Mouse (Mus musculus) neural tube, embryonic 10.5 days (tissue): ENCODE measurements around the gene Cilp2.
A peak's percentile ranks its signal among the peaks of the same experiment; 100 is the strongest.

Source experiments
- DNase-seq: peaks from one replicate; pipeline ENCODE4 v3.0.0-alpha.2; 2017; ENCODE audit warnings: low spot score; ENCODE audit errors: extremely low spot score

The Cilp2 gene

DNA sequence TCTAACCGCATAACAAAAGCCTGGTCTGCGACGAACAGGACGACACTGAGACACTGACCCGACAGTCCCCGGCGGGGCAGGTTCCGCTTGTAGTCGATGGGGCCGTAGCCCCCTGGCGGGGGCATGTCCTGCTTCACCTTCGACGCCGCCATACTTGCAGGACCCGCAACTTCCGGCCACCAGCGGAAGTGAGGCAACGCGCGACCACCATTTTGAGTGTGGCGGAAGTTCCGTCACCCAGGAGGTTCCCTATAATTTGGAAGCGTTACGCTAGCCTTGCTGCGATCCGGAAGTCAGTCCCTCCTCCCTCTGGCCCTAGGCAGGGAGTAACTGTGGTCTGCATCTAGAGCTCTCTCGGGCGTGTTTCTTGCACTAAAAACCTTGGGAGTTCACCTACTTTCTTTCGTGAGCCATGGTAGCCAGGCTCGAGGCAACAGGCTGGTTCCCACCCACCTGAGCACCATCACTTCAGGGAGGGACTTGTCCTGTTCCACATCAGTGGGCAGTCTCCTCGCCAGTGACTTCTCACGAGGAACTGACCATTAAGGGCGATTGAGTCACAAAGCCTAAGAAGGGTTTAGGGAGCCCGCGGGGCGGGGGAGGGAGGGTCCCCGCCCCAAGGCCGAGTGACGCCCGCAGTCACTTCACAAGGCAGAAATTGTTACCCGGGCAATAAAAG is 14.1 kb upstream of the Cilp2 start:
- peak; percentile 100 for DNase-seq

GRCm38 (mm10) chr8:69900895-69901451 is 13.5 kb upstream of the Cilp2 start:
- DNase-seq: no peak

- DNase-seq: no peak
These were observed 12.4 kb upstream of the Cilp2 start for GRCm38 (mm10) chr8:69899876-69900275.

DNA sequence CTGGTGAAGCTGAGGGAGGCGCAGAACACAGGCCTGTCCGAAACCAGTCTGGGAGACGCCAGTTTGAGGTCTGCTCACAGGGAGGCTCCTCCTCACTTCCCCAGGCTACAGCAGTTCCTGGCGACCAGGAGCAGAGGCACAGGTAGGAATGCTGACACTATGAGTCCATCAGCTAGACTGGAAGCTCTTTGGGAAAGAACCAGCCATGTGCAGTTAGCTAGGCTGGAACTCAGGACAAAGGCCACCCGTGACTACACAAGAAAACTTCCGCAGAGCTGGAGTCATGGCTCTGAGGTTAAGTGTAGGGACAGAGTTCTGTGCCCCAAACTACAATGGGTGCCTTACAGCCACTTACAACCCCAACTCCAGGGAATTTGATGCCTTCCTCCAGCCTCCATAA is 10.4 kb upstream of the Cilp2 start:
- no peak for DNase-seq

- DNase-seq: no peak
These were observed 8.4 kb upstream of the Cilp2 start for GRCm38 (mm10) chr8:69895772-69896451.

- DNase-seq: no peak
These were observed 7.4 kb upstream of the Cilp2 start for GRCm38 (mm10) chr8:69894836-69895332.

GRCm38 (mm10) chr8:69893863-69894262 is 6.4 kb upstream of the Cilp2 start:
- peak; percentile 53 for DNase-seq

- peak; percentile 62 for DNase-seq
These were observed 3.3 kb upstream of the Cilp2 start for GRCm38 (mm10) chr8:69890813-69891241.

DNA sequence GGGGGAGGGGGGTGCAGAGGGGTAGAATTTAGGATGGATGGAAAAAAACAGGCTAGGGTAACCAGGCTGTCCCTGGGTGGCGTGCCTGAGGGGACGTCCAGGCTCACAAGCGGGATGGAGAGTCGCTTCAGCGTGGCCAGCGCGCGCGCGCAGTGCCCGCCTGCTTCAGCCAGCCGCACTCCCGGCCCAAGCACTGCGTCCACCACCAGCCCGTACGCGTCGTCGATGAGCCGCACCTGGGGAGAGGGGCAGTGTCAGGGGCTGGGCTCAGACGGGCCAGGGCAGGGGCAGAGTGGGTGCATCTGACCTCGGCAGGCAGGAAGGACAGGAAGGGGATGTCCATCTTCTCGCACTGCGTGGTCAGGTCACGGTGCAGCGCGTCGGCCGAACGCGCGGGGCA is 1.4 kb upstream of the Cilp2 start:
- DNase-seq: no peak

GRCm38 (mm10) chr8:69888244-69888866 is 868 bp upstream of the Cilp2 start:
- DNase-seq: peak; percentile 49

DNA sequence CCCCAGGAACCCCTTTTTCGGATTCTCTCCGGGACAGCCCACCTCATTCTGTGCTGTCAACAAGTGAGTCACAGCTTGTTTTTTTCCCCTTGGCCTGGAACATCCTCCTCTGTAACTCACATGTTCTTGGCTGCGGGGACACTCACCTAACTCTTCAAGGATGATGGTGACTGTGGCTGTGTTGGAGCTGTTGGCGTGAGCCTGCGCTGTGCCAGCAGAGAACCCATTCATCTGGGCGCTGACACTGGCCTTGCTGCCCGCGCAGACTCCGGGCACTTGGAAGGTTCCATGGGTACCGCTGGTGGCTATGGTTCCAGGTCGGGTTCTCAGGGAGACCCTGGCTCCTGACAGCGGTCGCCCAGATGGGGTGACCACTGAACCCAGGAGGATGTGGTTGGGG is 3.3 kb downstream of the Cilp2 start:
- DNase-seq: no peak

DNA sequence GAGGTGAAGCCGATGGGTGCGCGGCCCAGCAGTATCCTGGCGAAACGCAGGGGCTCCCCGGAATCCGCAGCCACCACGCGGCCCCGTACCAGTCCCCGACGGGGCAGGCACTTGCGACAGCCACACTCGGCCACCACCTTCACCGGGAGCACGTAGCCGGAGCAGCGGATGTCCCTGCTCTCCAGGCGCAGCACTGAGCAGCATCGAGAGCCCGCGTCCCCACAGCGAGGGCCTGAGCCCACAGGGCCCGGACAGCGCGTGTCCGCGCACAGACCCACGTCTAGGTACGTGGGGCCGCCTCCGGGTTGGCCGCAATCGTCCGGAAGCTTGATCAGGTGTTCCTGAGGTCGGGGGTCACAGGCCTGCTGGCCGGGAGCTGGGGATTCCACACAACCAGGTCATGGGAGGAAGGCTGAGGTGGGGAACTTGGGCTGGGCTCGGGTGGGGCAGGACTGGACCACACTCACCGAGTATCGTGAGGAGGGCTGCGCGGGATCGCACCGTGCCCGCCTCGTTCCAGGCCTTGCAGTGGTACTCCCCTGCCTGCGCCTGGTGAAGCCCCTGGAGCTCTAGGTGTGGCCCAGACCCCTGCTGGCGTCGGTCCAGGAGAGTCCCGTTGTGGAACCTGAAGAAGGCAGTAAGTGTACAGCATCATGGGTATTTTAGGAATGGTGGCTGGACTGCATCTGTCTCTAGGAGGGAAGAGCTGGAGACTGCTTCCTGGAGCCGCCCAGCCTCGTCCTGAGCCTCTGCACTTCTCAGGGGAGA is 4.5 kb downstream of the Cilp2 start:
- peak; percentile 41 for DNase-seq

- DNase-seq: peak; percentile 49
These were observed 5.3 kb downstream of the Cilp2 start for GRCm38 (mm10) chr8:69882021-69882756.

- no peak for DNase-seq
These were observed 6.1 kb downstream of the Cilp2 start for GRCm38 (mm10) chr8:69881261-69881865.

- DNase-seq: no peak
These were observed 6.6 kb downstream of the Cilp2 start for GRCm38 (mm10) chr8:69880841-69881240.

GRCm38 (mm10) chr8:69879678-69880077 is 7.8 kb downstream of the Cilp2 start:
- DNase-seq: no peak

DNA sequence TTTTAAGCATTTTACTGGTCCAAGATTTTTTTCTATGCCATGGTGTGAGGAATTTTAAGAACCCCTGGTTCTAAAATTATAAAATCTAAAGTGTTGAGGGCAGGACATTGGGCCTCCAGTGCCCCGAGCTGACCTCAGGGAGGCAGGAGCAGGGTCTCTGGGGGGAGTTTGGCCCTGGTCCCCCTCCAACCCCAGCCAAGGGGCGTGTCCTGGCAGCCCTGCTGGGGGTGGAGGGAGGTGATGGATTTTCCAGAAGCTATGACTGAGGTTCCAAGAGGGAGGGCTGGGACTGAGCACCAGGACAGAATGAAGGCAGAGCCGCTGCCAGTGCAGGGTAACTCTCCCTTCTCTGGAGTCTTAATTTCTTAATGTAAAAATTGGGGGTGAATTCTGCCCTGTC is 9.5 kb downstream of the Cilp2 start:
- no peak for DNase-seq

GRCm38 (mm10) chr8:69877396-69877795 is 10.1 kb downstream of the Cilp2 start:
- DNase-seq: no peak

DNA sequence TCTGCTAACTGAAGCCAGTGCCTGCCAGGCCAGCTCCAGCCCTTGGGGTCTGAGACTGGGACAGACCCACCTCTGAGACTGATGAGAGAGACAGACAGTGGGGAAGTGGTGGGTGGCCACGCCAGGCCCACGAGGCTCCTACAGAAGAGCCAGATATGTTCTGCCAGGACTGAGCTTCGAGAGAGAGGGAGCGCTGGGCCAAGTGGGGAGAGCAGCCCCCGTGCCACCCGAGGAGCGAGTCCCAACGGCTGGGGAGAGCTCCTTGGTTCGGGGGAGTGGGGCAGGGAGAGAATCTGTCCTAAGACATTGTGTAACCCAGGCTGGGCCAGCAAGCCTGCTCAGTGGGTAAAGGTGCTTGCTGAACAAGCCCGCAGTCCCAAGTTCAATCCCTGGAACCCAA is 10.5 kb downstream of the Cilp2 start:
- DNase-seq: no peak

DNA sequence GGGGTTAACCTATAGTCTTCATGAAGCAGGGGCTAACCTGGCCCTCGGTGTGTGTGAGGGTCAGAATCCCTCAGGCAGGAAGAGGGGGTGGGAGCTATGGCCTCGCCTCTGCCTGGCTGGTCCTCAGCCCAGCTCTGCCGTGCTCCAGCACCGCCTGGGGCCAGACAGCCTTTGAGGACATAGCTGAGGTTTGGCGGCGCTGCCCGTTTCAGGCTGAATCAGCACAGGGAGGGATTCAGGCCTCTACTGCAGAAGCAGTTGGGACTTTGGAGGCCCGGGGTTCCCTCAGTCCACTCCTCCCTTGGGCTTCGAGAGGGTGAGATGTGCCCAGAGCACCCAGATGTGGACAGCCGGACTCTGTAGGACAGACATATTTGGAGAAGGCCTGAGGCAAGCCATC is 11.4 kb downstream of the Cilp2 start:
- DNase-seq: no peak
